Mouse (Mus musculus) cerebellum, adult 8-10 months (tissue): ENCODE data around the gene Prl8a8.

Source experiments
- DNase-seq: peaks from one replicate; pipeline ENCODE4 v3.0.0; 2022

Prl8a8 gene

GRCm38 (mm10) chr13:27513117-27513516 lies at the start of gene Prl8a8:
TSS of gene Prl8a8 (minus strand) at chr13:27513217.
- no peak for DNase-seq

GRCm38 (mm10) chr13:27553336-27553735 lies 40.3 kb upstream of the Prl8a8 start:
- no peak for DNase-seq

- no peak for DNase-seq
Measured at GRCm38 (mm10) chr13:27523156-27523555, 10.1 kb upstream of the Prl8a8 start.

GRCm38 (mm10) chr13:27507645-27508044 lies 5.4 kb downstream of the Prl8a8 start:
- no peak for DNase-seq
